Mouse (Mus musculus): ENCODE results near the gene Slc8a1. TPM values are rescaled to one million over a fixed set of nuclear protein-coding genes. Genes with fewer than 3 reads are reported as not detected.

The Slc8a1 gene
- 5.5 TPM in 2 replicates for total RNA-seq (2021)
- long read RNA-seq, partial matches to known transcripts: 0 of 1 reads
- long read RNA-seq, other reads (novel, unspliced or antisense): 1 of 1 reads

GRCm38 (mm10) chr17:81738311-81738755 is at the start of gene Slc8a1:
Slc8a1 (minus strand) TSS chr17:81738377.
- DNase-seq: no peak

GRCm38 (mm10) chr17:81787350-81787749 is 49.2 kb upstream of the Slc8a1 start:
- peak; percentile 15 for DNase-seq

GRCm38 (mm10) chr17:81782326-81782725 is 44.1 kb upstream of the Slc8a1 start:
- no peak for DNase-seq

GRCm38 (mm10) chr17:81781491-81781890 is 43.3 kb upstream of the Slc8a1 start:
- DNase-seq: no peak

DNA sequence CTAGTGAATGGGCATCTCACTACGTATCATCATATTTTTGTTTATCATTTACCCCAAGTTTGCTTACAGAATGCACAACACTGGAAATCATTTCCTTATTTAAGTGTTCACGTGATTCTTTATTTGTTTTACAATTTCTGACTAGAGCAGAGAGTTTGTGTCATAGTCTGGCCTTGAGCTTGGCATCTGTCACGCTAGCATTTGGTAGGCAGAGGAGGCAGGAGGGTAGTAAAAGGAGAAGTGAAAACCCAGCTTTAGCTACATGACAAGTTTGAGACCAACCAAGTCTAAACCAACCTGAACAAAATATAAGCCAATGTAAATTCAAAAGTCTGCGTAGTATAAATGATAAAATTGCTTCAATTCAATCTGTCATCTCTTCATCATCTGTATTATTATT is 41.7 kb upstream of the Slc8a1 start:
- no peak for DNase-seq

GRCm38 (mm10) chr17:81750664-81751063 is 12.5 kb upstream of the Slc8a1 start:
- no peak for DNase-seq

DNA sequence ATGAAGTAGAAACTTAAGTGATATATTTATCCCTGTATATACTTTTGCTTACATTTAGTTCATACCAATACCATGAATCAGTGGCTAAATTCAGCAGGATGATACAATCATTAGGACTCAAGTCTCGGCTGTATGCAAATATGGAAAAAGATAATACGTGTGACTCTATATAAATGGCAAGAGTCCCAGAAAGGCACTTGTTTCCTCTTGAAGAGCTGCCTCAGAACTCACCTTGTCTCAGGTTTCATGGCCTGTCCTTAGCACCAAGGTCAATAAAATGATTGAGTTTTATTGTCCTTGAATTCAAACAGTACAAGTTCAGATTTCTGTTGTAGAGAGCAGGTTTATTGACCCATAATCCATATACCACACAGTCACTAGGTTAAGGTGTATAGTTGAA is 4.9 kb upstream of the Slc8a1 start:
- DNase-seq: no peak

DNA sequence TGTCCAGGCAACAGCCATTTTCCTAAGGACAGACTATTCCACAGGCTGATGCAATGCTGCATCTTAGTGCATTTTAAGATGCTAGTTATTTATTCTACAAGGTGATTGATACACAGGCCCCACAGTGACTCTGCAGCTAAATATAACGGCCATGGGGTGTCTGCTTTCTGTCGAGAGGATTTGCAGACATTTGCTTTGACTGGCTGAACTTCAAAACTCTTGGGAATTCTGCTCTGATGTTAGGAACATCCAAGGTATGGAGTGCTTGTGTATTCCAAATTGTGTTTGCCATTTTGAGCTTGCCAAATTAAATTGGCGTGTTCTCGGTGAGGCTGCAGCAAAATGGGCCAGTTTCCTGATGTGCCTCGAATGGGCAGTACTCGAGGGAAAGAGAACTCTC is 2.4 kb upstream of the Slc8a1 start:
- no peak for DNase-seq

- no peak for DNase-seq
Observed at GRCm38 (mm10) chr17:81737779-81738178, 398 bp downstream of the Slc8a1 start.

DNA sequence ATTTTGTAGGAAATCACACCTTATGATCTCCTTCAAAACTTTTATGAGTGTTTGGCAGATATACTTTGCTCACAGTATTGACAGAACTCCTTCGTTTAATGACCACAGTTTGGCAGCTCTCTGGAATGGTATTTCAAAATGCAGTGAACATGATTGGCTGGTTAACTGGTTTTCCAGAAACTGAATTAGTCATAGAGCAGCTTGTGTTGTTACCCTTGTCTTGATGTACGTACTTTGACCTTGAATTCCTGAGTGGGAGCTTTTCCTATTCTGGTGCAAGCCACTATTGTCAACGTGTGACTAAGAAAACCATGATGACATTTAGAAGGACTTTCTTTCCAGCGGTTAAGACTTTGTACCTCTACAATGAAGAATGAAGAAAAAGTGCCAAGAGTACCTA is 868 bp downstream of the Slc8a1 start:
- no peak for DNase-seq

GRCm38 (mm10) chr17:81735583-81735982 is 2.6 kb downstream of the Slc8a1 start:
- no peak for DNase-seq

GRCm38 (mm10) chr17:81729891-81730290 is 8.3 kb downstream of the Slc8a1 start:
- DNase-seq: no peak

DNA sequence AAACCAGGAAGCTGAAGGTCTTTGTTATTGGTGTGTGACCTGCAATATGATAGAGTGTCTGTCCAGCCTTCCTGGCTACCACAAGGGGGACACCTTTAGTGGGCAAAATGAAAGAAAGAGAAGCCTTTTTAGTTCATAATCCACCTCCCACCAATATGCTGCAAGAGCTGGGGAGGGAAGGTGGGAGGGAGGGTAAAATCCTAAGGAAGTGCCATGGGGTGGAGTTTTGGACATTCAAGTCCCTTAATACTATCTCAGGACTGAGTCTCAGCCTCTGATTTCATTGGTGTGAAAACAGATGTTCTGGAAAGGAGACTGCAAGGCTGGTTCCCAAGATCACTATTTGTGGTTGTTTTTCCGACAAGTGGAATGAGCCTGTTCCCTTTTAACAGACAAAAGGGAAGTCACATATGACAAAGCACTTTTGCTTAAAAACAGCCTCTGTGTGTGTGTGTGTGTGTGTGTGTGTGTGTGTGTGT is 25.9 kb downstream of the Slc8a1 start:
- no peak for DNase-seq

- no peak for DNase-seq
Observed at GRCm38 (mm10) chr17:81704761-81705160, 33.4 kb downstream of the Slc8a1 start.

DNA sequence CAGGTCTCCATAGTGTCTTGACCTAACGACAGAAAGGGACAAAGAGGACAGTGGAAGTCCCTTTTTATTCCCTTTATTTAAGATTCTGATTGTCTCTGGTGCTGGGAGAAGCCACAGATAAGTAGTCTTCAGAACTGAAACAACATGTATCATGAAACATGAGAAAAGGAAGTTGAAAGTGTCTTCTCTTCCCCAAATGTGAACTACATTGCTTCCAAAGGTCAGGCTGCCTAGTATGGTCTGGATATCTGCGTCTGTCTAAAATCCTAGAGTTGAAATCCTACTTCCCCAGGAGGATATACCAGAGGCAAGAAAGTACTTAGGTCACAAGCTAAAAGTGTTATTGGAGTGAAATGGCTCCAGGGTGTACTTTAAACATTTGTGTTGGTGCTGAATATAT is 34.9 kb downstream of the Slc8a1 start:
- DNase-seq: no peak

DNA sequence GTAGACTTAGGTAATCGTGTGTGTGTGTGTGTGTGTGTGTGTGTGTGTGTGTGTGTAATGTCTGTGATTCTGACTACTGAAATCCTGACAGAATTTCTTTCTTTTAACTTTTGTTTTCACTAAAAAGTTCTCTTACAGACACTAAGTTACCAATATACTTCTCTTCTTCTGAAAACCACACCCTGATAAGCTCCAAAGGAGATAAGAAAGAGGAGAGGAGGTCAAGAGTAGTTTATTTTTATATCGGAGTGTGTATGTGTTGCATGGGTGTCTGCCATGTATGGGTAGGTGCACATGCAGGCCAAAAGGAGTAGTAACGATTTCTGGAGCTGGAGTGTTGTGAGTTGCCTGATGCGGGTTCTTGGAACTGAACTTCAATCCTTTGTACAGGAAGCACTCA is 36.5 kb downstream of the Slc8a1 start:
- no peak for DNase-seq

GRCm38 (mm10) chr17:81698789-81699188 is 39.4 kb downstream of the Slc8a1 start:
- no peak for DNase-seq

DNA sequence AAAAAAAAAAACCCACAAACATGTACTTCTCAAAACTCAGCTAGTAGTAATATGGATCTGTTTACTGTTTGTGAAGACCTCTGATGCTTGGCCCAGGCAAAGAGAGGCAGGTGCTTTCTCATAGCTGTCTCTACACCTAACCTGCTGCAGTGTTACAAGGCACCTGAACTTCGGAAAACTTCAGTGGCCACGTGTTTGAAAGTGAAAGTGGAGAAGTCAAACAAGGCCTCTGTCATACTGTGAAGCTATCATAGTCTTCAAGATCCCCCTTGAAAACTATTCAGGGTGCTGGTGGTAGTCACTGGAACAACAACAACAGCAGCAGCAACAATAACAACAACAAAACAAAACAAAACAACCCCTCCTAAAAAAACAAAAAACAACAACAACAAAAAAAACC is 40.5 kb downstream of the Slc8a1 start:
- DNase-seq: no peak

GRCm38 (mm10) chr17:81694977-81695376 is 43.2 kb downstream of the Slc8a1 start:
- no peak for DNase-seq

- DNase-seq: no peak
Observed at GRCm38 (mm10) chr17:81679616-81680015, 58.6 kb downstream of the Slc8a1 start.

- no peak for DNase-seq
Observed at GRCm38 (mm10) chr17:81677450-81677849, 60.7 kb downstream of the Slc8a1 start.

DNA sequence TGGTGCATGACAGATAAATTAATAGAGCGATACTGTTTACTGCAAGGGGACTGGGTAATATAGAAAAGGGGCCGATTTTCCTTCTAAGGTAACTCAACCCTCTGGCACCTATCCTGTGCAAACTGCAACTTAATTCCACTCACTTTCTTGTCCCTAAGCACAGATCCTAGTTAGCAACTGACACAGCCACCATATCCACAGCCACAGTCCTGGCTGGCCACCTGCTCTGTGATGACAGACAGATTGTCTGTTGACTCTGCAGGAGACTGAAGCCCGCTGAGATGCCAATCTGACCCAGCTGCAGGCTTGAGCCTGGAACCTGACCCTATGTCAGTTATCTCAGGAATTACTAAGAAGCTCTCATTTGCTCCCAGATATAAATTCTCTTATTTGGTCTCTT is 62.0 kb downstream of the Slc8a1 start:
- no peak for DNase-seq

GRCm38 (mm10) chr17:81671245-81671644 is 66.9 kb downstream of the Slc8a1 start:
- no peak for DNase-seq

DNA sequence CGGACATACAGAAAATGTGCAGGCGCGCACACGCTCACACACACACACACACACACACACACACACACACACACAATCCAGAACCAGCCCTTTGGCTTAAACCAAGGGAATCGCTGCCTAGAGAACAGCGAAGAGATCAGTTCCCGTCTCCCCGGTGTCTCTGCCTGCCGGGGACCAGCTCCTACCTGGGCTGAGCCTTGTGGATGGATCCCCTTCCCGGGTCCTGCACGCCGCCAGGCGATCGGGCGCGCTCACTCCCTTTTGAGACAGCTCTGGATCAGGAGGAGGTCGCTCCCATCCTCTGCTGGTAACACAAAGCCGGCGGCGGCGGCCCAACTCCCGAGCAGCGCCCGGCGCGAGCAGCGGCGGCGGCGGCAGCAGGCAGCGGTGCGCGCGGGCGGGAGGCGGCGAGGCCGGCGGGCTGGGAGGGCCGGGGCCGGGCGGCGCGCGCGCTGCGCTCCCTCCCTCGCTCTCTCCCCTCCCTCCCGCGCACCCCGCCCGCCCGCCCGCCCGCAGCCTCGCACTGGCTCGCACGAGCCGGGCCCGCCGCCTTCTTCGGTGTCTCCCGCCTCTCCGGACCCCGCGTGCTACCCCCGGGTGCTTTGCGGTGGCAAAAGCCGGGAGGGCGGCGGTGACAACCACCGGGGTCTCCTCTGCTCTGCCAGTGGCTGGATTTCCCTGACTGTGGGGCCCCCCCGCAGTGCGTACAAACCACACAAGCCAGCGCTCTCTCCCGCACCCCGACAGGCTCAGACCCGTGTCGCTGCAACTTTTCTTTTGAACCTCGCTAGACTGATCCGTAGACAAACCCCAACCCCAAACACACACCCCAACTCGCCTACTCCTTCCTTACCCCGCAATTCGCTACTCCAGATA is 68.1 kb downstream of the Slc8a1 start:
- peak; percentile 73 for DNase-seq

Data from adrenal gland, postnatal 25 days (tissue).